Mouse (Mus musculus) lung, embryonic 15.5 days (tissue): ENCODE data around the gene Hint3. TPM values are rescaled to one million over a fixed set of nuclear protein-coding genes. Genes with fewer than 3 reads are reported as not detected.
A peak's percentile ranks its signal among the peaks of the same experiment; 100 is the strongest.

Experiments
- ATAC-seq: fragments of 200-750 bp; cut with Nextera tagmentation; 2 replicates; pipeline ENCODE4 v1.8.0; 2017; ENCODE audit warnings: moderate number of reproducible peaks, borderline replicate concordance; ENCODE audit not compliant: low FRiP score, low TSS enrichment; ENCODE audit errors: extremely low read depth
- H3K27ac ChIP-seq: fragments of 300-500 bp; sonication (generic); 2 replicates; pipeline ENCODE4 v1.5.1; 2015; ENCODE audit warnings: moderate library complexity, mild to moderate bottlenecking, inconsistent platforms
- H3K27me3 ChIP-seq: fragments of 300-500 bp; sonication (generic); 2 replicates; pipeline ENCODE4 v1.6.1; 2015; ENCODE audit warnings: inconsistent platforms
- H3K36me3 ChIP-seq: fragments of 300-500 bp; sonication (generic); 2 replicates; pipeline ENCODE4 v1.6.1; 2015; ENCODE audit warnings: inconsistent platforms
- H3K4me1 ChIP-seq: fragments of 300-500 bp; sonication (generic); 2 replicates; pipeline ENCODE4 v1.6.1; 2015; ENCODE audit warnings: inconsistent platforms
- H3K4me2 ChIP-seq: fragments of 300-500 bp; sonication (generic); 2 replicates; pipeline ENCODE4 v1.6.1; 2015; ENCODE audit warnings: inconsistent platforms, mild to moderate bottlenecking, moderate library complexity
- H3K4me3 ChIP-seq: fragments of 300-500 bp; sonication (generic); 2 replicates; pipeline ENCODE4 v1.5.1; 2015; ENCODE audit warnings: mild to moderate bottlenecking, inconsistent platforms
- H3K9ac ChIP-seq: fragments of 300-500 bp; sonication (generic); 2 replicates; pipeline ENCODE4 v1.6.1; 2015; ENCODE audit warnings: inconsistent platforms
- H3K9me3 ChIP-seq: fragments of 300-500 bp; sonication (generic); 2 replicates; pipeline ENCODE4 v1.6.1; 2016; ENCODE audit warnings: inconsistent platforms
- WGBS: fragments of 180-500 bp; shearing (Covaris S2); methylation state at CpG from one replicate; pipeline ENCODE4 v1.1.7; 2015; 5-methylcytosine and 5-hydroxymethylcytosine counted together
- polyA plus RNA-seq: library from polyadenylated mRNA; unstranded; fragments of >200 nt; fragmentation: Nextera tagmentation; extraction: Ambion mirVana; gene quantifications from 2 replicates; pipeline ENCODE4 v1.2.1, GENCODE M21; 2015

Gene Hint3
- polyA plus RNA-seq, 1 experiment from 2014 or later = 25.6 TPM

DNA sequence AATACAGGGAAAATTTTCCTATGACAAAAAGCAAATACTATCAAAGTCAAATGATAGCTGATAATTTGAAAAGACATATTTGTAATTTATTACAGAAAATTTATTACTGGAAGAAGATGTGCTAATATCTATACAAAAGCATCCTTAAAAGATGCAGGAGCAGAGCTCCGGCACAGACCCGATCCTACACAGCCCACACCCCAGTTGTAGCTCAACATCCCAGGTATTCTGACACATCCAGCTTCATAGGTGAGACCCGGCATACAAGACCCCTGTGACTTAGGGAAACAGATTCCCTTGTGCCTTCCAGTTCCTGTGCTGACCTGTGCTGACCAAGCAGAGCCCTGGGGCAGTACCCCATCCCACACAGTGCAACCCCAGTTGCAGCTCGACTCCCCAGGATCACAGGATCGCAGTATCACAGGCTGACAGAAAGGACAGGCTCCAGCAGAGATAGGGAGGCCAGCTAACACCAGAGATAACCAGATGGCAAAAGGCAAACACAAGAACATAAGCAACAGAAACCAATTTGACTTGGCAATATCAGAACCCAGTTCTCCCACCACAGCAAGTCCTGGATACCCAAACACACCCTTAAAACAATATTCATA lies 51.7 kb downstream of the Hint3 start:
- 94% methylated on average over 5 of the region's 5 CpGs for WGBS

GRCm38 (mm10) chr10:30566364-30566763 lies 63.1 kb downstream of the Hint3 start:
- peaks cover 15% of the 10 kb centered on the region for H3K36me3 ChIP-seq
- H3K27ac ChIP-seq = no peak overlapping the region
- no peaks in the 10 kb centered on the region for H3K9me3 ChIP-seq
- H3K27me3 ChIP-seq = no peaks in the 10 kb centered on the region
- H3K4me3 ChIP-seq = no peak overlapping the region
- no peak for ATAC-seq
- no peaks in the 10 kb centered on the region for H3K4me1 ChIP-seq
- no peak overlapping the region for H3K9ac ChIP-seq
- H3K4me2 ChIP-seq = no peak overlapping the region

More for the DNA sequence above, 51.7 kb downstream of the Hint3 start:
- no peak overlapping the region for H3K27ac ChIP-seq
- H3K36me3 ChIP-seq = peaks cover 13% of the 10 kb centered on the region; the same call in 1 of the 2 replicates
- no peak overlapping the region for H3K9ac ChIP-seq
- no peaks in the 10 kb centered on the region for H3K9me3 ChIP-seq
- H3K4me1 ChIP-seq = no peaks in the 10 kb centered on the region
- ATAC-seq = no peak
- H3K4me2 ChIP-seq = no peak overlapping the region
- H3K27me3 ChIP-seq = no peaks in the 10 kb centered on the region
- H3K4me3 ChIP-seq = no peak overlapping the region

GRCm38 (mm10) chr10:30564651-30565050 lies 64.8 kb downstream of the Hint3 start:
- H3K36me3 ChIP-seq = peaks cover 27% of the 10 kb centered on the region
- no peaks in the 10 kb centered on the region for H3K27me3 ChIP-seq
- no peak overlapping the region for H3K9ac ChIP-seq
- no peak overlapping the region for H3K4me2 ChIP-seq
- no peaks in the 10 kb centered on the region for H3K4me1 ChIP-seq
- no peak overlapping the region for H3K4me3 ChIP-seq
- 54% methylated on average over 3 of the region's 3 CpGs for WGBS
- H3K27ac ChIP-seq = no peak overlapping the region
- H3K9me3 ChIP-seq = no peaks in the 10 kb centered on the region
- ATAC-seq = peak; percentile 81; the same call in 1 of the 2 replicates

Other genes with a start within 250 kb of the Hint3 start
- 27.0 and 27.1 TPM in 2 replicates for gene Trmt11, start 28.9 kb downstream of the Hint3 start, polyA plus RNA-seq
- gene Ncoa7, start 173.7 kb upstream of the Hint3 start, polyA plus RNA-seq = 9.5 and 10.1 TPM in 2 replicates
- 3.5 and 3.8 TPM in 2 replicates for gene Hey2, start 213.2 kb upstream of the Hint3 start, polyA plus RNA-seq